Mouse (Mus musculus): ENCODE measurements at regions not wholly inside any gene's neighbourhood (a gene's known extent, or its start where the extent isn't known, plus 50 kb on each side); places are given as distances from the start of the nearest gene placed in this dataset.

DNA sequence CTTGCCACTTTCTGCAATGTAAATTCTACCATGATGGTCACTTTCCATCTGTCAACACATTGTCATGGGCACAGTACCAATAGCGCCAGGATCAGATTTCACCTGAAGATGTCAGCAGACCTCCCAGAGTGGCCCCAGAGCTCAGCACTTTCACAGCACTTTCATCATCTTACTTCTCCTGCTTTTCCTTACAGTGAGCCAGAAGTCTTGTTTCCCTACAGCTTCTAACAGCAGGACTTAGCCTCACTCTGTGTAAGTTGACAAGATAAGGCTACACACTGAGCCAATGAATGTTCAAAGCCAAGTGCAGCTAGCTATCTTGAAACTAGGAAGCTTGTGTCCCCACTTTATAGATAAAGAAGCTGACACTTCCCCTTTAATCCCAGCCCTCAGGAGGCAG, 104.8 kb upstream of the Jade1 start:
- TF ChIP-seq CTCF (IDR thresholded peaks at IDR 0.05; ENCODE audit: insufficient read depth, low read depth, low read length): no peak
- no peak for TF ChIP-seq POLR2A (IDR thresholded peaks at IDR 0.05; ENCODE audit: insufficient read depth, low read depth, low read length)
